Mouse (Mus musculus) lung, adult 2 months (tissue): ENCODE data around the gene Ran.

Source experiments
- CTCF ChIP-seq: fragments of 200-500 bp; IDR thresholded peaks from 2 replicates; pipeline ENCODE4 v1.5.1; 2011; ENCODE audit warnings: mild to moderate bottlenecking, low read length, control low read depth; ENCODE audit not compliant: insufficient read depth
- POLR2A ChIP-seq: fragments of 200-500 bp; IDR thresholded peaks from 2 replicates; pipeline ENCODE4 v1.6.1; 2011; ENCODE audit warnings: low read depth, mild to moderate bottlenecking, control low read depth, low read length, borderline replicate concordance; ENCODE audit errors: extremely low read depth

GRCm38 (mm10) chr5:129067231-129067834, 47.5 kb downstream of the Ran start:
- TF ChIP-seq POLR2A: no peak
- TF ChIP-seq CTCF: no peak
